Mouse (Mus musculus): ENCODE data around the gene Rsrp1.
A peak's percentile ranks its signal among the peaks of the same experiment; 100 is the strongest.

- TF ChIP-seq CTCF (IDR thresholded peaks at IDR 0.05; ENCODE audit: borderline replicate concordance, extremely low read depth, insufficient read depth, insufficient read length) (peak; percentile 52; the same call in 1 of the 2 replicates), POLR2A (IDR thresholded peaks at IDR 0.05; ENCODE audit: borderline replicate concordance, extremely low read depth, insufficient read depth, insufficient read length, poor library complexity, severe bottlenecking) (no peak)
These were observed 52.0 kb downstream of the Rsrp1 start for GRCm38 (mm10) chr4:134975261-134975928.

All from brain, embryonic 14.5 days (tissue).